8 mouse cellular contexts compared by ENCODE assay signal in genomic region chr5:67669436-67669896, GRCm38 (mm10).
DNase-seq lines count a peak whose midpoint lies in the region.

No protein-coding gene starts in this region.

- DNase-seq in adrenal gland, adult (ENCODE audit: inconsistent age in 2 of 2, low spot score in 1 of 2) = peak; percentile 56 to 82
- no peak for DNase-seq in adrenal gland, postnatal 4 days (ENCODE audit: low spot score in 2 of 2)
- DNase-seq in layer of hippocampus, adult 9-10 months (ENCODE audit: low spot score) = peak; percentile 31
- no peak for DNase-seq in layer of hippocampus, postnatal 36 days
- peak; percentile 34 to 36 for DNase-seq in heart, postnatal 10 days
- peak; percentile 49 for DNase-seq in lung, postnatal 25 days (ENCODE audit: low spot score)
- no peak for DNase-seq in left cerebral cortex, adult 18-20 months (ENCODE audit: low spot score in 2 of 2)
- no peak for DNase-seq in ovary, postnatal 14 days (ENCODE audit: low spot score)

- intact Hi-C loops in heart, postnatal 10 days (cut with DNase I) = no loop called here

Comparison
In these comparisons a context has a peak if more than half of its experiments do, and no peak if none do; other contexts are left out.
1. DNase-seq: peak in adrenal gland, adult (2 of 2), layer of hippocampus, adult 9-10 months (single experiment), heart, postnatal 10 days (2 of 2) and lung, postnatal 25 days (single experiment); none in adrenal gland, postnatal 4 days (0 of 2), layer of hippocampus, postnatal 36 days (0 of 2), left cerebral cortex, adult 18-20 months (0 of 2) and ovary, postnatal 14 days (single experiment).